Comparison of ENCODE assay signal across 18 mouse cellular contexts in the genomic region with DNA sequence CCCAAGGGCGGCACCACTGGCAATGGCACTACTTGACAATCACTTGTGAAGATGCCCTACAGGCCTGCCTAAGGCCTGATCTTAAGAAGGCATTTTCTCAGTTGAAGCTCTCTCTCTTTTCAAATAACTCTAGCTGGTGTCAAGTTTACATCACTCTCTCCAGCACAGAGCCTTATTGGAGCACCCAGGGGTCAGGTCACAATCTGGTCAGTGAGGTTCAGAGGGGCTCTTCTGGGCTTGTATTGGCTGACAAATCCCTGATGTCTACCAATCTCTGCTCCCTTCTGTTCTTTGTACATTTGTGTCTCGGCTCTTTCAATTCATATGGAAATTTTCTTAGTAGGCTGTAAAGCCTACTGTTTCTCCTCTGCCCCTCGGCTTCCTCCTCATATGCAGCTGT.
"Had no signal": no experiment of that assay in that cellular context is flagged by ENCODE, and none has a peak within 500 bp of the region (broad histone marks: within the 10 kb centered on the region; RNA-seq: fewer than 3 reads in every experiment).

No protein-coding gene starts in this region.

- ATAC-seq: liver, postnatal 0 days; lung, postnatal 0 days; midbrain, embryonic 16.5 days had no signal

- H3K27me3 ChIP-seq: liver, embryonic 13.5 days; liver, embryonic 15.5 days; lung, embryonic 15.5 days; megakaryocyte, embryonic 14.5 days; neural tube, embryonic 12.5 days; stomach, embryonic 15.5 days had no signal

- H3K27ac ChIP-seq: liver, embryonic 13.5 days; liver, embryonic 15.5 days; lung, embryonic 15.5 days; macrophage; neural tube, embryonic 12.5 days; stomach, embryonic 15.5 days; stomach, postnatal 0 days had no signal

- H3K9ac ChIP-seq: liver, embryonic 13.5 days; liver, embryonic 15.5 days; liver, postnatal 0 days; lung, embryonic 15.5 days; neural tube, embryonic 12.5 days; stomach, embryonic 15.5 days had no signal

- H3K4me2 ChIP-seq: liver, embryonic 13.5 days; liver, embryonic 15.5 days; lung, embryonic 15.5 days; neural tube, embryonic 12.5 days; stomach, embryonic 15.5 days had no signal

- H3K9me3 ChIP-seq: liver, embryonic 15.5 days; lung, embryonic 15.5 days; neural tube, embryonic 12.5 days; stomach, embryonic 15.5 days had no signal

- H3K36me3 ChIP-seq: liver, embryonic 13.5 days; liver, embryonic 15.5 days; lung, embryonic 15.5 days; neural tube, embryonic 12.5 days; stomach, embryonic 15.5 days had no signal

- H3K4me3 ChIP-seq: liver, embryonic 13.5 days; liver, embryonic 15.5 days; lung, embryonic 15.5 days; megakaryocyte, embryonic 14.5 days; neural tube, embryonic 12.5 days; stomach, embryonic 15.5 days had no signal

- DNase-seq: liver, embryonic 13.5 days; liver, postnatal 0 days; lung, adult 2 months; lung, postnatal 14 days; lung, postnatal 36 days; right cerebral cortex, postnatal 14 days; thymus, adult 2 months; thymus, postnatal 25 days; thymus, postnatal 4 days had no signal

- H3K4me1 ChIP-seq: liver, embryonic 13.5 days; liver, embryonic 15.5 days; lung, embryonic 15.5 days; neural tube, embryonic 12.5 days; stomach, embryonic 15.5 days had no signal
